ENCODE assay signal across 8 mouse cellular contexts in genomic region chr9:50698418-50699409, GRCm38 (mm10). TPM values are rescaled to one million over a fixed set of nuclear protein-coding genes. Genes with fewer than 3 reads are reported as not detected.
DNase-seq lines count a peak whose midpoint lies in the region; ATAC-seq lines count a peak whose summit lies in the region.

No protein-coding gene starts in this region.

- peak; percentile 37 for DNase-seq in urinary bladder, postnatal 14 days (ENCODE audit: low spot score)
- no peak for DNase-seq in urinary bladder, postnatal 10 days (ENCODE audit: low spot score)
- DNase-seq in embryonic facial prominence, embryonic 11.5 days (ENCODE audit: low spot score) = peak; percentile 41
- DNase-seq in kidney, postnatal 36 days = peak; percentile 15 to 63
- DNase-seq in neural tube, embryonic 10.5 days (ENCODE audit: extremely low spot score, low spot score) = peak; percentile 55
- DNase-seq in thymus, postnatal 14 days = peak; percentile 33

- peak overlapping the region; percentile 99 for H3K4me2 ChIP-seq in embryonic facial prominence, embryonic 11.5 days (ENCODE audit: low read depth, low read length)
- peak overlapping the region; percentile 96 for H3K4me2 ChIP-seq in heart, embryonic 14.5 days (ENCODE audit: low read length)
- H3K4me2 ChIP-seq in liver, embryonic 15.5 days = peak overlapping the region; percentile 72

- H3K4me3 ChIP-seq in embryonic facial prominence, embryonic 11.5 days (ENCODE audit: low read depth, low read length) = peak overlapping the region; percentile 53
- peak overlapping the region; percentile 56 to 57 for H3K4me3 ChIP-seq in heart, embryonic 14.5 days (ENCODE audit: control insufficient read depth in 1 of 2, insufficient read depth in 1 of 2, low read depth in 1 of 2, low read length in 2 of 2)
- peak overlapping the region; percentile 50 for H3K4me3 ChIP-seq in liver, embryonic 15.5 days (replicated peaks)

- WGBS in embryonic facial prominence, embryonic 11.5 days = 1% methylated on average over 63 of the region's 70 CpGs
- WGBS in heart, embryonic 14.5 days = under 1% methylated on average over 64 of the region's 70 CpGs
- WGBS in liver, embryonic 15.5 days (ENCODE audit: insufficient replicate concordance) = under 1% methylated on average over 69 of the region's 70 CpGs

- H3K4me1 ChIP-seq in embryonic facial prominence, embryonic 11.5 days (ENCODE audit: control insufficient read depth, insufficient read depth, low read length) = peaks cover 4% of the 10 kb centered on the region; the same call in 1 of the 2 replicates
- H3K4me1 ChIP-seq in heart, embryonic 14.5 days (ENCODE audit: control insufficient read depth in 2 of 2, insufficient read depth in 2 of 2, low read length in 2 of 2) = peaks cover 9 to 16% of the 10 kb centered on the region in 2 experiments
- H3K4me1 ChIP-seq in liver, embryonic 15.5 days (replicated peaks) = peaks cover 24% of the 10 kb centered on the region

- no peaks in the 10 kb centered on the region; the same call in 1 of the 2 replicates for H3K36me3 ChIP-seq in embryonic facial prominence, embryonic 11.5 days (replicated peaks; ENCODE audit: control insufficient read depth, insufficient read depth, low read depth, low read length)
- H3K36me3 ChIP-seq in heart, embryonic 14.5 days (ENCODE audit: control insufficient read depth, insufficient read depth, low read length) = peaks cover 17% of the 10 kb centered on the region; the same call in 1 of the 2 replicates
- no peaks in the 10 kb centered on the region for H3K36me3 ChIP-seq in liver, embryonic 15.5 days (replicated peaks)

- no peak overlapping the region for H3K27ac ChIP-seq in embryonic facial prominence, embryonic 11.5 days (replicated peaks; ENCODE audit: low read depth, low read length)
- no peak overlapping the region; a peak in 1 of 4 replicates for H3K27ac ChIP-seq in heart, embryonic 14.5 days (replicated peaks in 1 of 2; ENCODE audit: control insufficient read depth in 1 of 2, insufficient read depth in 1 of 2, low read depth in 2 of 2, low read length in 2 of 2)
- H3K27ac ChIP-seq in liver, embryonic 15.5 days (replicated peaks) = no peak overlapping the region

- peak overlapping the region; percentile 60 for H3K9ac ChIP-seq in embryonic facial prominence, embryonic 11.5 days (replicated peaks; ENCODE audit: low read length)
- H3K9ac ChIP-seq in heart, embryonic 14.5 days (ENCODE audit: low read length) = peak overlapping the region; percentile 63
- peak overlapping the region; percentile 21 for H3K9ac ChIP-seq in liver, embryonic 15.5 days

- H3K27me3 ChIP-seq in embryonic facial prominence, embryonic 11.5 days (ENCODE audit: control insufficient read depth, insufficient read depth, low read length) = peaks cover 3% of the 10 kb centered on the region; the same call in 1 of the 2 replicates
- peaks cover 7% of the 10 kb centered on the region; the same call in 1 of the 2 replicates for H3K27me3 ChIP-seq in heart, embryonic 14.5 days (ENCODE audit: control insufficient read depth, insufficient read depth, low read length)
- H3K27me3 ChIP-seq in liver, embryonic 15.5 days = peaks cover 75% of the 10 kb centered on the region

- 0 out of 2 replicates have a peak, but pooled peaks have one; percentile 53 for ATAC-seq in embryonic facial prominence, embryonic 11.5 days (replicated peaks; ENCODE audit: insufficient number of reproducible peaks, low FRiP score, low TSS enrichment, low read depth)
- peak; percentile 31; the same call in 1 of the 2 replicates for ATAC-seq in heart, embryonic 14.5 days (ENCODE audit: insufficient number of reproducible peaks, insufficient read depth, low FRiP score, low read depth)
- ATAC-seq in liver, embryonic 15.5 days (ENCODE audit: insufficient read depth) = peak; percentile 24; the same call in 1 of the 2 replicates

- H3K9me3 ChIP-seq in embryonic facial prominence, embryonic 11.5 days (replicated peaks; ENCODE audit: control insufficient read depth, low read length) = no peaks in the 10 kb centered on the region
- no peaks in the 10 kb centered on the region for H3K9me3 ChIP-seq in heart, embryonic 14.5 days (ENCODE audit: control insufficient read depth, low read length)
- no peaks in the 10 kb centered on the region for H3K9me3 ChIP-seq in liver, embryonic 15.5 days (replicated peaks)

RNA-seq across cellular contexts. Expression of gene Dlat, which starts 39.1 kb away (rescaled TPM):
- 61.2 and 65.6 TPM in 2 replicates for polyA plus RNA-seq in embryonic facial prominence, embryonic 11.5 days (2014; fragmentation: Nextera tagmentation; extraction: Ambion mirVana)
- 161 TPM in 2 replicates for polyA plus RNA-seq in heart, embryonic 14.5 days (2014; fragmentation: Nextera tagmentation; extraction: Ambion mirVana)
- 23.2 and 24.6 TPM in 2 replicates for polyA plus RNA-seq in liver, embryonic 15.5 days (2015; fragmentation: Nextera tagmentation; extraction: Ambion mirVana)

RNA-seq across cellular contexts. Expression of gene Dixdc1, which starts 40.6 kb away (rescaled TPM):
- polyA plus RNA-seq in embryonic facial prominence, embryonic 11.5 days (2014; fragmentation: Nextera tagmentation; extraction: Ambion mirVana) = 24.2 and 25.3 TPM in 2 replicates
- 11.9 and 12.5 TPM in 2 replicates for polyA plus RNA-seq in heart, embryonic 14.5 days (2014; fragmentation: Nextera tagmentation; extraction: Ambion mirVana)
- polyA plus RNA-seq in liver, embryonic 15.5 days (2015; fragmentation: Nextera tagmentation; extraction: Ambion mirVana) = 1.4 and 1.8 TPM in 2 replicates

RNA-seq across cellular contexts. Expression of gene 2310030G06Rik, which starts 47.6 kb away (rescaled TPM):
- polyA plus RNA-seq in embryonic facial prominence, embryonic 11.5 days (2014; fragmentation: Nextera tagmentation; extraction: Ambion mirVana) = 3.4 and 3.8 TPM in 2 replicates
- 10.3 and 11.4 TPM in 2 replicates for polyA plus RNA-seq in heart, embryonic 14.5 days (2014; fragmentation: Nextera tagmentation; extraction: Ambion mirVana)
- polyA plus RNA-seq in liver, embryonic 15.5 days (2015; fragmentation: Nextera tagmentation; extraction: Ambion mirVana) = 3.9 and 4.1 TPM in 2 replicates

RNA-seq across cellular contexts. Expression of gene Cryab, which starts 52.4 kb away (rescaled TPM):
- polyA plus RNA-seq in embryonic facial prominence, embryonic 11.5 days (2014; fragmentation: Nextera tagmentation; extraction: Ambion mirVana) = 17.4 and 23.2 TPM in 2 replicates
- polyA plus RNA-seq in heart, embryonic 14.5 days (2014; fragmentation: Nextera tagmentation; extraction: Ambion mirVana) = 1,286 and 1,345 TPM in 2 replicates
- 9.9 and 15.2 TPM in 2 replicates for polyA plus RNA-seq in liver, embryonic 15.5 days (2015; fragmentation: Nextera tagmentation; extraction: Ambion mirVana)

RNA-seq across cellular contexts. Expression of gene Hspb2, which starts 53.4 kb away (rescaled TPM):
- polyA plus RNA-seq in embryonic facial prominence, embryonic 11.5 days (2014; fragmentation: Nextera tagmentation; extraction: Ambion mirVana) = 3.0 and 4.4 TPM in 2 replicates
- 312 and 322 TPM in 2 replicates for polyA plus RNA-seq in heart, embryonic 14.5 days (2014; fragmentation: Nextera tagmentation; extraction: Ambion mirVana)
- polyA plus RNA-seq in liver, embryonic 15.5 days (2015; fragmentation: Nextera tagmentation; extraction: Ambion mirVana) = 2.1 and 3.5 TPM in 2 replicates
